Mouse (Mus musculus) spleen, adult 12 weeks (tissue): Measurements from ENCODE around the gene Zfyve21.
A peak's percentile ranks its signal among the peaks of the same experiment; 100 is the strongest.

Experiments used
- DNase-seq: peaks from one replicate; pipeline ENCODE4 v3.0.0; 2022; ENCODE audit warnings: low spot score

Gene Zfyve21

DNA sequence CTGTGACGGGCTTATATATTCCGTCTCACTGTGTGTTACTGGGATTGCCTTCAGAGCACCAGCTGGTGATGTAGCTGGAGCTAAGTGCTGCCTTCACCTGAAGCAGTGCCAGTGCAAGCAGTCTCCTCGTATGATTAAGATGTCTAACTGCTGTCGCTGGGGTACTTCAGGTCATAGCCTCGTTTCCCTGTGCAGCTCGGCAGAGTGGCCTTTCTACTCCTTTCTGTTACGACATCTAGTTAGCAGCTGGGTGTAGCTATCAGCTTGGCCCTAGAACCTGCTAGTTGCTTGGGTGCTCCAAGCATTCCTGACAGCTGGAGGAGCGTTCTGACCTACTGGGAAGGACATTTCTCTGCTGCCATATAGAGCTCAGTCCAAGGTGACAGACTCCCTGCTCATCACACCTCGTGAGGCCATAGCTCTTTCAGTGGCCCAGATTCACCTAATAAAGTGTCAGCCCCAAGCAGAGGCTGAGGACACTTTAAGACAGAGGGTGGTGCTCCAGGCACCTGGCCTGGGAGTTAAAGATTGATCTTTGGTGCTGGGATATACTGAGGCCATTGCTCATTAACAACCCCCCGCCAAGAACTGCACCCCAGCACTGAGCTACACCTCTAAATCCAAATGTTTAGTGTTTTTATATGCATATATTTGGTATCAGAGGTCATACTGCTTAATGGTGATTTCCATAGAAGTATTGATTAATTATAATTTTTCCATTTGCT lies 13.3 kb upstream of the Zfyve21 start:
- no peak for DNase-seq

GRCm38 (mm10) chr12:111803538-111803937 lies 10.4 kb upstream of the Zfyve21 start:
- no peak for DNase-seq

- DNase-seq, result no peak
Observed at GRCm38 (mm10) chr12:111808775-111809174, 5.2 kb upstream of the Zfyve21 start.

GRCm38 (mm10) chr12:111809762-111810161 lies 4.2 kb upstream of the Zfyve21 start:
- peak; percentile 43 for DNase-seq

GRCm38 (mm10) chr12:111812075-111812474 lies 1.9 kb upstream of the Zfyve21 start:
- DNase-seq, result no peak

GRCm38 (mm10) chr12:111812611-111813010 lies 1.4 kb upstream of the Zfyve21 start:
- DNase-seq, result no peak

- DNase-seq, result no peak
Observed at GRCm38 (mm10) chr12:111813111-111813765, 732 bp upstream of the Zfyve21 start.

GRCm38 (mm10) chr12:111814769-111815762 lies 1.1 kb downstream of the Zfyve21 start:
- no peak for DNase-seq

DNA sequence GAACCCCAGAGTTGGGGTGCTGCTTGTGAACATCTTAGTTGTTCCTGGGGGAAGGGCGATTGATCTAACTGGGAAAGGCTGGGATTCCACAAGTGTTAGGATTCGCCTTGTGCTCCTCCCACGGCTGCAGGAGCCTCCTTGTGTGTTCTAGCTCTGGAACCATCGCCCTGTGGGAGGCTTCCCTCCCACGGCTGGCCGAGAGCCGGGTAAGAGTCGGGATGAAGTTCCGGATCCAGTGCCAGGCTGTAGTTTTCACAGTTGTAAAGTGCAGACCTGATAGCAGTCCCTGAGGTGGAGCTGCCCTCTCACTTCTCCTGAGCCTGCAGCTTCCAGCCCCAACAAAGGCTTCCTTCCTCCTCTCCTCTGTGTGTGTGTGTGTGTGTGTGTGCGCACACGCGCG lies 2.6 kb downstream of the Zfyve21 start:
- no peak for DNase-seq

DNA sequence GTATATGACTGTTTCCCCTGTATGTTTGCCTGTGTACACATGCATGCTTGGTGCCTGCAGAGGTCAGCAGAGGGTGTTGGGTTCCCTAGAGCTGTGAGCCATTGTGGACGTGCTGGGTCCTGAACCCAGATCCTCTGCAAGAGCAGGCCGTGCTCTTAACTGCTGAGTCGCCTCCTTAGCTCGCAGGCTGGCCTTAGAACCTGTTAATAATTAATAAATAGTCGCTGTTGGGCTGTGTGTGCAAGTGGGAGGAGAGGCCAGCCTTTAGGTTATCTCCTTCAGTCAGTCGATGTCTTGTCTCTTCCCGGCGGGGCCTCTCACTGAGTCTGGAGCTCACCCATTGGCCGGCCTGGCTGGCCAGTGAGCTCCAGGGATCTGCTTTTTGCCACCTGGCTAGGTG lies 3.0 kb downstream of the Zfyve21 start:
- DNase-seq, result peak; percentile 30

GRCm38 (mm10) chr12:111817991-111818390 lies 4.0 kb downstream of the Zfyve21 start:
- DNase-seq, result no peak

DNA sequence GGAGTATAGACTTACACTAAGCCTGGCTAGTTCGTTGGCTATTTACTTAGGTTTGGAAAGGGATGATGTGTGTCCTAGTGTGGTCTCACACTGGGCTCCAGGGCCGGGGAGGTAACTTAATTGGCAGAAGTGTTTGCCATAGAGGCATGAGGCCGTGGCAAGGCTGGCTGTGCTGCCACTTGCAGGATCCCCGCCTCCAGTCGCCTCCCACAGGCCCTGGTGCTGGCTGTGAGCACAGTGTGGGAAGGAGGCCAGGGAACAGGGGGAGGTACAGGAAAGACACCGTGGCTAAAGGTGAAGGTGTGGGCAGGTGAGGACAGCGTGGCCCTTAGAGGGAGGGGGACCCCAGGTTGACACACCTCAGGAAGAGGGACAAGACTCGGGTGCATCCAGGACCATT lies 6.0 kb downstream of the Zfyve21 start:
- DNase-seq, result no peak

GRCm38 (mm10) chr12:111820708-111821107 lies 6.7 kb downstream of the Zfyve21 start:
- no peak for DNase-seq

DNA sequence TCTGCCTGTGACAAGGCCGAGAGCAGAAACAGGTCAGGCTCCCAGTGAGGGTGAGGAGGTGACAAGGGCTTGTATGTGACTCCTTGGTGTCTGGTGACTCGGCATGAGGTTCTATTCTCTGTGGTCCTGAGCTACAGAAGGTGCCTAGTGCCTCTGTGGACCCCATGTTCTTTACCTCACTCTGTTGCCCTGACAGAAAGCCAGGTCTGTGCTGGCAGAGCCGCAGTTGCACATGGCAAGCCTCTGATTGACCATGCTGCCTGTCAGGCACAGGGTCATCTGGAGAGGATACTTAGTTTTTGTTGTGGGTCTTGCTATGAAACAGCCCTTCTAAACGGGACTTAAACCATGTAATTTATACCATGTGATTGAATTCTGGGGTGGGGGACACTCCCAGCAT lies 8.0 kb downstream of the Zfyve21 start:
- DNase-seq, result no peak

GRCm38 (mm10) chr12:111827556-111827955 lies 13.6 kb downstream of the Zfyve21 start:
- DNase-seq, result no peak

- DNase-seq, result no peak
Observed at GRCm38 (mm10) chr12:111829447-111829846, 15.5 kb downstream of the Zfyve21 start.

DNA sequence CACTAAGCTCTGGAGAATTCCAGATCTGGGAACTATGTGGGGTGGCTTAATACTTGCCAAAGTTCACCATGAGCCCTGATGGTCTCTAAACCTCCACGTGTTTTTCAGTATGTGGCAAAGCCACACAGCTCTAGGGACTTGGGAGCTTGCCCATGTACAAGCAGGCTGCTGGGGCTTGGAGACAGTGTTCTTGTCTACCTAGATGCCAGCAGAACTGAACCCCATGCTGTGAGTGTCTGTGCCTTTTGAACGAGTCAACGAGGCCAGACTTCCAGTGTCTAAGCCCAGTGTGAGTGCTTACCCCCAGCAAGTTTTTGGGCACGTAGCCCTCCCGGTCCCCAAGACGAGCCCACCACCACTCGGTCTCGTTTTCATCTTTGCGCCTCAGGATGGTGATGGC lies 16.0 kb downstream of the Zfyve21 start:
- DNase-seq, result no peak

- no peak for DNase-seq
Observed at GRCm38 (mm10) chr12:111830375-111830774, 16.4 kb downstream of the Zfyve21 start.

DNA sequence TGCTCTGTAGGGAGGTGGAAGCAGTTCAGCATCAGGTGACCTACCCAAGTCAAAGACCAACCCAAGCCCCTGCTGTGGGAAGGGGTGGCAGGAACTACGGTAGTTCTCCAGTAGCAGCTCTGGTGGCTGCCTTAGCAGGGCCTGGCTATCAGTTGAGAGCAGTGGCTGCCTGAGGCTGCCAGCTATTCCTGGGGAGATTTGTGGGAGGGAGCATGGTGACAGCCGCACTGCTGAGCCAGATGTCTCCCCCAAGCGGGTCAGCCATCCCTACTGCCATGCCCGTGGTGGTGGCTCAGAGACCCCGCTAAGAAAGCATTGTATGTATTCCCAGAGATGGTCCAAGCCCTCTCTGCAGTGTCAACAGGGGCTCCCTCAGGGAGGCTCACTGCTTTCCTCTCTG lies 18.7 kb downstream of the Zfyve21 start:
- no peak for DNase-seq

DNA sequence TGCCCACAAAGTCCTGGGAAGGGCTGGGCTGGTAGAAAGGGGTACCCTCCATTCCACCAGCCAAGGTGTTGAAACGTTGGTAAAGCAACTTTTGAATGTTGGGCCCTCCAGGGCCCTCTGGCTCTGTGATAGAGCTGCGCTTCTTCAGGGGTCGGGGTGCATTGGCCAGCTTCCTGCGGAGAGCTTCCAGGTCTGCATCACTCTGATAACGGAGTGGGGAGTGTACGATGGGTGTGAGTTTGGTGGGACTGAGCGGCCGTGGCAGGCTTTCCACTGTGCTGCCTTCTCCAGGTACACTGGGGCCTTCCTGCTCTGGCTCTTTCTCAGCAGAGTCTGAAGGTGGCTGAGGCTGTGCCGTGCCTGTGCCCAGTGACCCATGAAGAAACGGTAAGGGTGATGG lies 19.5 kb downstream of the Zfyve21 start:
- DNase-seq, result peak; percentile 19

DNA sequence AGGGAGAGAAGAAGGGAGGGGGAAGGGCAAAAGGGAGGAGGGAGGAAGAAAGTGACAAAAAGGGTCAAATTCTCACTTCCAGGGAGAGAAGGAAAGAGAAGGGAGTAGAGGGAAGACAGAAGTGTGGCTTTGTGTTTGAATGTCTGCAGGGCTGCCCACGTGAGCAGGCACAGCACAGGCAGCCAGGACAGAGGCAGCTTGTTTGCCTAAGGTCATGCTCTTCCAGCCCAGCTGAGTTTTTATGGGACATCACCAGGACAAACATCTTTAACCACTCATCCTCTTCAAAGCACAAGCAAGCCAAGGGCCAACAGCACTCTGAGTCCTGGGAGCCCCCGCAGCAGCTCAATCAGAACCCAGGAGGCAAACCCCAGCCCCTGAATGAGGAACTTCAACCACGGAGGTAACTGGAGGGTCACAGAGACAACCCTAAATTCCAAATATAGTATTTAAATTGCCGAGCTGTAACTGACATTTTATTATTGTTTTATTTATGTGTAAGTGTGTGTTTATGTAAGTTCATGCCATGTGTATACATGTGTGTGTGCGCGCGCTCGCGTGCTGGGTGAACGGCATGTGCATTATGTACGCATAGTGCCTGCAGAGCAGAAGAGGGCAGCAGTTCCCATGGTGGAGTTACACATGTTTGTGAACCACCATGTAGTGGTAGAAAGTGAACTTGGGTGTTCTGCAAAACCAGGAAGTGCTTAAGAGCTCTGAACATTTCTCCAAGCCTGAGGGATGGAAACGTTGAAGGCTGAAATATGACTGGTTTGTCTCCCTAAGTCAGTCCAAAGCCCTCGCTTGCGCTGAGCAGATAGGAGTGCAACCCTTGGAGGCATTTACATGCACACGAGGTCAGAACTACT lies 28.8 kb downstream of the Zfyve21 start:
- no peak for DNase-seq

GRCm38 (mm10) chr12:111843470-111843869 lies 29.5 kb downstream of the Zfyve21 start:
- no peak for DNase-seq
